Mouse (Mus musculus) heart, postnatal 0 days (tissue): ENCODE results near the gene Samd4. TPM values are rescaled to one million over a fixed set of nuclear protein-coding genes. Genes with fewer than 3 reads are reported as not detected.
A peak's percentile ranks its signal among the peaks of the same experiment; 100 is the strongest.

Experiments
- ATAC-seq: fragments of 200-750 bp; cut with Nextera tagmentation; 2 replicates; pipeline ENCODE4 v1.8.0; 2017; ENCODE audit warnings: low read depth, moderate number of reproducible peaks, moderate library complexity; ENCODE audit not compliant: insufficient read depth
- DNase-seq: peaks from one replicate; pipeline ENCODE4 v3.0.0-alpha.2; 2016; ENCODE audit warnings: low spot score
- H3K27ac ChIP-seq: fragments of 300-500 bp; sonication (generic); 2 replicates; pipeline ENCODE4 v1.5.1; 2014; ENCODE audit warnings: low read depth, mild to moderate bottlenecking
- H3K27me3 ChIP-seq: fragments of 300-500 bp; sonication (generic); 2 replicates; pipeline ENCODE4 v1.6.1; 2014; ENCODE audit warnings: low read length, mixed read lengths; ENCODE audit not compliant: control insufficient read depth, insufficient read depth
- H3K36me3 ChIP-seq: fragments of 300-500 bp; sonication (generic); replicated peaks from 2 replicates; pipeline ENCODE4 v1.6.1; 2014; ENCODE audit warnings: low read length, mixed read lengths; ENCODE audit not compliant: control insufficient read depth, insufficient read depth
- H3K4me1 ChIP-seq: fragments of 300-500 bp; sonication (generic); 2 replicates; pipeline ENCODE4 v1.6.1; 2014; ENCODE audit warnings: antibody characterized with exemption; ENCODE audit not compliant: control insufficient read depth, insufficient read depth
- H3K4me2 ChIP-seq: fragments of 300-500 bp; sonication (generic); 2 replicates; pipeline ENCODE4 v1.6.1; 2014; ENCODE audit warnings: low read depth, mild to moderate bottlenecking, low read length, moderate library complexity
- H3K4me3 ChIP-seq: fragments of 300-500 bp; sonication (generic); 2 replicates; pipeline ENCODE4 v1.5.1; 2014; ENCODE audit warnings: low read depth, low read length
- H3K9ac ChIP-seq: fragments of 300-500 bp; sonication (generic); replicated peaks from 2 replicates; pipeline ENCODE4 v1.6.1; 2014; ENCODE audit warnings: low read depth, low read length, mixed read lengths
- H3K9me3 ChIP-seq: fragments of 300-500 bp; sonication (generic); replicated peaks from 2 replicates; pipeline ENCODE4 v1.6.1; 2016; ENCODE audit warnings: low read length; ENCODE audit not compliant: control insufficient read depth
- CTCF ChIP-seq: IDR thresholded peaks from 2 replicates; pipeline ENCODE4 v1.5.1; 2016; ENCODE audit warnings: antibody characterized with exemption, control low read depth, low read depth
- EP300 ChIP-seq: IDR thresholded peaks from 2 replicates; pipeline ENCODE4 v1.6.1; 2016; ENCODE audit warnings: antibody characterized with exemption, low read depth
- WGBS: fragments of 180-500 bp; shearing (Covaris S2); extraction: QIAGEN DNeasy Blood & Tissue Kit; methylation state at CpG from one replicate; pipeline ENCODE4 v1.1.7; 2014; 5-methylcytosine and 5-hydroxymethylcytosine counted together
- polyA plus RNA-seq: library from polyadenylated mRNA; unstranded; fragments of >200 nt; fragmentation: Nextera tagmentation; extraction: Ambion mirVana; gene quantifications from 2 replicates; pipeline ENCODE4 v1.2.1, GENCODE M21; 2015
- total RNA-seq: library from RNA; depleted of rRNA; stranded (reverse); fragments of >200 nt; gene quantifications from 2 replicates; pipeline ENCODE4 v1.2.3, GENCODE M21; 2014; ENCODE audit warnings: low replicate concordance

Gene Samd4
- total and polyA plus RNA-seq, 2 experiments from 2014 or later, result 12.5 to 53.8 TPM

DNA sequence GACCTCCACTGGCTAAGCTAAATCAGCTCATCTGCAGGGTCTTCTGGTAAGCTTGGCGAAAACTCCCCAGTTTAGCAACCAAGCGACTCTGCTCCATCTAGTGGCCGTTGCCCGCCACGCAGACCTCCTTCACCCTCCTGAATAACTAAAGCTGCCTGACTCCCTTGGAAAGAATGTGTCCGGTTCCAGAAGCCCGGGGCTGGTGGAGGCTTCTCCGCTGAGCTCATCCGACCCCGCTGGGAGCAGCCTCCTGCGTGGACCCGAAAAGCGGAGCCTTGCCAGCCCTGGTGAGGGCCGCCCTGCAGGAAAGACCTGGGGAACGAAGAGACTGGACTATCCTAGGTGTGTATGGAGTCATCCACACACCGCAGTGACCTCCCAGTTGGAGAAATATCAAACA lies 204.1 kb downstream of the Samd4 start:
- no peaks in the 10 kb centered on the region for H3K27me3 ChIP-seq
- H3K4me3 ChIP-seq, result 0 out of 2 replicates have a peak overlapping the region, but pooled peaks have one; percentile 3
- 4% methylated on average over 16 of the region's 16 CpGs for WGBS
- H3K4me2 ChIP-seq, result peak overlapping the region; percentile 52
- 0 out of 2 replicates have a peak overlapping the region, but pooled peaks have one; percentile 1 for H3K9ac ChIP-seq
- ATAC-seq (peak; percentile 70), DNase-seq (peak; percentile 93)
- H3K36me3 ChIP-seq, result peaks cover 22% of the 10 kb centered on the region
- H3K9me3 ChIP-seq, result no peaks in the 10 kb centered on the region
- peak overlapping the region; percentile 89 for H3K27ac ChIP-seq
- H3K4me1 ChIP-seq, result peaks cover 35% of the 10 kb centered on the region
- peak; percentile 85 for TF ChIP-seq CTCF
- no peak for TF ChIP-seq EP300

DNA sequence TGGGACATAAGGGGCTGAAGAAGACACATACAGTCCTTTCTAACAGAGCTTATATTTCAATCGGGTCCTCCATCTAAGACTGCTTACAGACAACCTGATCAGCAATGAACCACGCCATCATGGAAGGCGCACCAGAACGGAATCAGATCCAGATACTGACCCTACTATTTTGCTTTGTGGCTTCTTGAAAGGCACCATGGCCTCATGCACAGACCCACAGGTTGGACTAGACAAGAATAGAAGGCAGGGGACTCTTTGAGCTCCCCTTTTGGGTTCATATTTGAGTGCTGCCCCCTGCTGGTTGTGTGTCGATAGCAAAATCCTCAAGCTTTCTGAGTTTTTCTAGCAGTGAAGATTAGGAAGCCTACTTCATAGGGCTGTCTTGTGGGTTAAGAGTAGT lies 204.5 kb downstream of the Samd4 start:
- Histone ChIP-seq H3K4me2 (peak overlapping the region; percentile 52), H3K4me1 (peaks cover 35% of the 10 kb centered on the region), H3K27me3 (no peaks in the 10 kb centered on the region), H3K9me3 (no peaks in the 10 kb centered on the region), H3K27ac (peak overlapping the region; percentile 89), H3K36me3 (peaks cover 27% of the 10 kb centered on the region), H3K4me3 (0 out of 2 replicates have a peak overlapping the region, but pooled peaks have one; percentile 3), H3K9ac (0 out of 2 replicates have a peak overlapping the region, but pooled peaks have one; percentile 1)
- peak; percentile 45; the same call in 1 of the 2 replicates for ATAC-seq
- TF ChIP-seq EP300 (no peak), CTCF (peak; percentile 74)
- 37% methylated on average over 5 of the region's 5 CpGs for WGBS
- DNase-seq, result peak; percentile 75

DNA sequence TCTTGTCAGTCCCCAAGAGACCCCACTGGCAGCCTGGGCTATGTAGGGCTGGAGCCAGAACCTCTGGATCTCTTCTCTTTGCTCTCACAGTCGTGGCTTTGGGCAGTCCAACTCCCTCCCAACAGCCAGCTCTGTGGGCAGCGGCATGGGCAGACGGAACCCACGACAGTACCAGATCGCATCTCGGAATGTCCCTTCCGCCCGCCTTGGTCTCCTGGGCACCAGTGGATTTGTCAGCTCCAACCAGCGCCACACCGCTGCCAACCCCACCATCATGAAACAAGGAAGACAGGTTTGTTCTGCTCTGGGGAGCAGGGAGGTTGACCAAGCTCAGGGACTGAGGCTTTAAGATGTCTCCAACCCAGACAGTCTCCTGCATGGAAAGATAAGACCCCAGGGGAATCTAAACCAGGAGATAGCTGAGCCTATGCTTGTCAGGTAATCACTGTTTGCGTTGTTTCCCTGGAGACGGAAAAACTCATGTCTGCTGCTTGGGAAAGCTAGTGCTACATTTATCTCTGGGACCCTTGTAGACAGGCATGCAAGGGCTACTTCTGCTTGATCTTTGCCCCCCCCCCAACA lies 205.1 kb downstream of the Samd4 start:
- DNase-seq (no peak), ATAC-seq (no peak)
- Histone ChIP-seq H3K9me3 (no peaks in the 10 kb centered on the region), H3K4me1 (peaks cover 29% of the 10 kb centered on the region), H3K4me3 (no peak overlapping the region), H3K9ac (no peak overlapping the region), H3K4me2 (no peak overlapping the region), H3K27ac (peak overlapping the region; percentile 89), H3K27me3 (no peaks in the 10 kb centered on the region), H3K36me3 (peaks cover 28% of the 10 kb centered on the region)
- TF ChIP-seq EP300, result no peak
- no peak for TF ChIP-seq CTCF
- WGBS, result 65% methylated on average over 12 of the region's 12 CpGs

DNA sequence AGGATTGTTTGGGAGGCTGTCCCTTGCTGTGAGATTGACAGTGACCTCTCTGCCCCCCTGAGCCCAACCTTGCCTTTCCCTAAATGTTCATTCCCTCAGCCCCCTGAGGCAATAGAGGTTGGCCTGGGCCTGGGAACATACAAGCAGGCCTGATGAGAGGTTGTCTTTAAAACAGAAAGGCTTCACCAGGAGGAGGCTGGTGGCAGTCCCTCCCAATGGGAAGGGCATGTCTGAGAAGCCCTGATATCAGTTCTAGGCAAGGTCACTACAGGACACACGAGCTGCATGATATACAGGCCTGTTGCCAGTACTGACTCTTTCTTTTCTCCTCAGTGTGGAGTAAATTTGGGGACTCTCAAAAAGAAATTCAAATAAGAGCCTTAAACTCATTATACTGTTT lies 205.7 kb downstream of the Samd4 start:
- Histone ChIP-seq H3K36me3 (peaks cover 33% of the 10 kb centered on the region), H3K4me1 (peaks cover 24% of the 10 kb centered on the region; the same call in 1 of the 2 replicates), H3K9ac (no peak overlapping the region), H3K4me2 (no peak overlapping the region), H3K9me3 (no peaks in the 10 kb centered on the region), H3K4me3 (no peak overlapping the region), H3K27me3 (no peaks in the 10 kb centered on the region), H3K27ac (peak overlapping the region; percentile 89)
- 18% methylated on average over 1 of the region's 1 CpGs for WGBS
- peak; percentile 50 for ATAC-seq
- peak; percentile 50 for DNase-seq
- no peak for TF ChIP-seq EP300
- TF ChIP-seq CTCF, result no peak

DNA sequence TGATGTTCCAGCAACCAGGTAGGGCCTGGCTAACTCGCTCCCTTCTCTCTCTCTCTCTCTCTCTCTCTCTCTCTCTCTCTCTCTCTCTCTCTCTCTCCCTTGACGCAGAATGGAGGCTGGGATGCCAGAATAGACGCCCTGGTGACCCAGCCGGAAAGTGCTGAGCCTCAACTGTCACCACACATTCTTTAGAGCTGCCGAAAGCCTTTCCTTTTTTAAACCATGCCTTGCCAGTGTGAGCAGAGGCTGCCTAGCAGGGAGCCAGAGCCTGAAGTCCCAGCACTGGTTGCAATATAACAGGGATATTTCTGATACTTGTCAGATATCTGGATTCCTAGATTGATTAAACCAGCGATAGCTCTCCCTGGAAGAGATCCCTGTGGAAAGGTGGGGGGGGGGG lies 206.5 kb downstream of the Samd4 start:
- H3K9me3 ChIP-seq, result no peaks in the 10 kb centered on the region
- 33% methylated on average over 6 of the region's 6 CpGs for WGBS
- H3K27me3 ChIP-seq, result no peaks in the 10 kb centered on the region
- no peak overlapping the region for H3K4me3 ChIP-seq
- H3K27ac ChIP-seq, result peak overlapping the region; percentile 89
- DNase-seq, result peak; percentile 76
- H3K4me2 ChIP-seq, result no peak overlapping the region
- TF ChIP-seq CTCF (no peak), EP300 (no peak; the same call in 1 of the 2 replicates)
- H3K36me3 ChIP-seq, result peaks cover 33% of the 10 kb centered on the region
- no peak overlapping the region; the same call in 1 of the 2 replicates for H3K9ac ChIP-seq
- H3K4me1 ChIP-seq, result peaks cover 24% of the 10 kb centered on the region; the same call in 1 of the 2 replicates
- ATAC-seq, result peak; percentile 80

DNA sequence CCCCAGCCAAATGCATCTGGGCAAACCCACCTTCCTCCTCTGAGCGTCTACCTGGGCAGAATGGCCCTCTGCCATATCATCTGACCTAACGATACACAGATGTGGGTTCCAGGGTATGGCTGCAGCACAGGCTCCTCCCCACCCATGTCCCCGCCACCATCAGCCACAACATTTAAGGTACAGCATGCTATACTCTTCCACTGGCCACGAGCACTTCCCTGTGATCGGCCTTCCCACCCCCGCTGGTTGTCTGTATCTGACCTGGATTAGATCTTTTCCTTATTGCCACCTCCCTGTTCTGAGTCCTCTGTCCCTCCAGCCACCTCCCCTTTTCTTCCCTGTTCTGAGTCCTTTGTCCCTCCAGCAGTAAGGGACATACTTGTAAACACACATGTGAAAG lies 209.3 kb downstream of the Samd4 start:
- Histone ChIP-seq H3K27me3 (no peaks in the 10 kb centered on the region), H3K27ac (no peak overlapping the region), H3K36me3 (peaks cover 24% of the 10 kb centered on the region), H3K4me2 (no peak overlapping the region), H3K9me3 (no peaks in the 10 kb centered on the region), H3K4me3 (no peak overlapping the region), H3K4me1 (peaks cover 37% of the 10 kb centered on the region), H3K9ac (no peak overlapping the region)
- DNase-seq, result no peak
- WGBS, result 88% methylated on average over 6 of the region's 6 CpGs
- no peak for ATAC-seq
- TF ChIP-seq EP300 (no peak), CTCF (no peak)
